Mouse (Mus musculus): ENCODE measurements around the gene Gatad2a. TPM values are rescaled to one million over a fixed set of nuclear protein-coding genes. Genes with fewer than 3 reads are reported as not detected.

Gene Gatad2a
- polyA plus RNA-seq, 1 experiment = 84.5 TPM

DNA sequence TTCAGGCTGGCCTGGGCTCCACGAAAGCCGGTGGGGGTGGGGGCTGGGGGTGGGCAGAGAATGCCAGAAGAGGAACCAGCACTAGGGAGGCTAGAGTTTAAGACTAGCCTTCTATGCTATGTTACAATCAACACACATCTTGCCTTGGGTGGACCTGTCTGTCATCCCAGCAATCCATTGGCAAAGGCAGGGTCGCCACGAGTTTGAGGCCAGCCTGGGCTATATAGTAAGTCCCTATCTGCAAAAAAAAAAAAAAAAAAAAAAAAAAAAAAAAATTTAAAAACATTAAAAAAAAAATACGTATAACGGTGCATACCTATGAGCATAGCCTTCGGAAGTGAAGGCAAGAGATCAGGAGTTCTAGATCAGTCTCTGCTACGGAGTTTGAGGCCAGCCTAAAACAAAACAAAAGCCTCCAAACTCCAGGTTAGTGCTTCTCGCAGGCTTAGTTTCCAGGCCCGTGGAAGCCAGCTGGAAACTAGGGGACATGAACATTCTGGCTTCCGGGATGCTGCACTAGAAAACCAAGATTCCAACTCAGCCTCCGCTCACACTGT lies 95.2 kb downstream of the Gatad2a start:
- WGBS = 5% methylated on average over 12 of the region's 12 CpGs
- Histone ChIP-seq H3K4me1 (replicated peaks; ENCODE audit: control insufficient read depth, insufficient read depth, low read length) (peaks cover 2% of the 10 kb centered on the region), H3K36me3 (ENCODE audit: control insufficient read depth, insufficient read depth, low read length) (no peaks in the 10 kb centered on the region), H3K4me3 (ENCODE audit: control insufficient read depth, insufficient read depth, low read length) (peak overlapping the region; percentile 87), H3K27ac (ENCODE audit: control insufficient read depth, insufficient read depth, low read length) (peak overlapping the region; percentile 45; the same call in 1 of the 2 replicates), H3K27me3 (ENCODE audit: control insufficient read depth, insufficient read depth, low read length) (no peaks in the 10 kb centered on the region)
- TF ChIP-seq POLR2A (IDR thresholded peaks at IDR 0.05; ENCODE audit: control insufficient read depth, extremely low read depth, insufficient read depth, low read length, poor library complexity) (no peak), CTCF (IDR thresholded peaks at IDR 0.05; ENCODE audit: borderline replicate concordance, control insufficient read depth, extremely low read depth, insufficient read depth, low read length, poor library complexity) (no peak)
- DNase-seq = no peak

DNA sequence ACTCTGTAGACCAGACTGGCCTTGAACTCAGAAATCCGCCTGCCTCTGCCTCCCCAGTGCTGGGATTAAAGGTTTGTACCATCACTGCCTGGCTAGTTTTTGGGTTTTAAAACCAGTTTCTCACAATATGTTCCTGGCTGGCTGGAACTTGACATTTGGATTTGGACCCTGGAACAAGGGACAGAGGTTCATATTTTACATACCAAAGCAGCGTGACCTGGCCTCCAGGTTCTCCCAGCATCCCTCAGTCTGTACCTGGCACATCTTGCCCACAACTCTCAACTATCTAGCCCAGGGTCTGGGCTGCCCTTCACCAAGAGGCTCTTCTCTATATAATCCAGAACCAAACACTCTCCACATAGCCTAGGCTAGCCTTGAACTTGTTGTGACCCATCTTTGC lies 96.3 kb downstream of the Gatad2a start:
- H3K27ac ChIP-seq (ENCODE audit: control insufficient read depth, insufficient read depth, low read length) = no peak overlapping the region
- no peak overlapping the region for H3K4me3 ChIP-seq (ENCODE audit: control insufficient read depth, insufficient read depth, low read length)
- WGBS = 100% methylated on average over 2 of the region's 2 CpGs
- peaks cover 2% of the 10 kb centered on the region for H3K4me1 ChIP-seq (replicated peaks; ENCODE audit: control insufficient read depth, insufficient read depth, low read length)
- H3K36me3 ChIP-seq (ENCODE audit: control insufficient read depth, insufficient read depth, low read length) = no peaks in the 10 kb centered on the region
- no peak for DNase-seq
- TF ChIP-seq POLR2A (IDR thresholded peaks at IDR 0.05; ENCODE audit: control insufficient read depth, extremely low read depth, insufficient read depth, low read length, poor library complexity) = no peak
- TF ChIP-seq CTCF (IDR thresholded peaks at IDR 0.05; ENCODE audit: borderline replicate concordance, control insufficient read depth, extremely low read depth, insufficient read depth, low read length, poor library complexity) = no peak
- no peaks in the 10 kb centered on the region for H3K27me3 ChIP-seq (ENCODE audit: control insufficient read depth, insufficient read depth, low read length)

DNA sequence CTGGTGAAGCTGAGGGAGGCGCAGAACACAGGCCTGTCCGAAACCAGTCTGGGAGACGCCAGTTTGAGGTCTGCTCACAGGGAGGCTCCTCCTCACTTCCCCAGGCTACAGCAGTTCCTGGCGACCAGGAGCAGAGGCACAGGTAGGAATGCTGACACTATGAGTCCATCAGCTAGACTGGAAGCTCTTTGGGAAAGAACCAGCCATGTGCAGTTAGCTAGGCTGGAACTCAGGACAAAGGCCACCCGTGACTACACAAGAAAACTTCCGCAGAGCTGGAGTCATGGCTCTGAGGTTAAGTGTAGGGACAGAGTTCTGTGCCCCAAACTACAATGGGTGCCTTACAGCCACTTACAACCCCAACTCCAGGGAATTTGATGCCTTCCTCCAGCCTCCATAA lies 98.3 kb downstream of the Gatad2a start:
- H3K4me1 ChIP-seq (replicated peaks; ENCODE audit: control insufficient read depth, insufficient read depth, low read length) = peaks cover 2% of the 10 kb centered on the region
- DNase-seq = no peak
- TF ChIP-seq POLR2A (IDR thresholded peaks at IDR 0.05; ENCODE audit: control insufficient read depth, extremely low read depth, insufficient read depth, low read length, poor library complexity) (no peak), CTCF (IDR thresholded peaks at IDR 0.05; ENCODE audit: borderline replicate concordance, control insufficient read depth, extremely low read depth, insufficient read depth, low read length, poor library complexity) (no peak)

DNA sequence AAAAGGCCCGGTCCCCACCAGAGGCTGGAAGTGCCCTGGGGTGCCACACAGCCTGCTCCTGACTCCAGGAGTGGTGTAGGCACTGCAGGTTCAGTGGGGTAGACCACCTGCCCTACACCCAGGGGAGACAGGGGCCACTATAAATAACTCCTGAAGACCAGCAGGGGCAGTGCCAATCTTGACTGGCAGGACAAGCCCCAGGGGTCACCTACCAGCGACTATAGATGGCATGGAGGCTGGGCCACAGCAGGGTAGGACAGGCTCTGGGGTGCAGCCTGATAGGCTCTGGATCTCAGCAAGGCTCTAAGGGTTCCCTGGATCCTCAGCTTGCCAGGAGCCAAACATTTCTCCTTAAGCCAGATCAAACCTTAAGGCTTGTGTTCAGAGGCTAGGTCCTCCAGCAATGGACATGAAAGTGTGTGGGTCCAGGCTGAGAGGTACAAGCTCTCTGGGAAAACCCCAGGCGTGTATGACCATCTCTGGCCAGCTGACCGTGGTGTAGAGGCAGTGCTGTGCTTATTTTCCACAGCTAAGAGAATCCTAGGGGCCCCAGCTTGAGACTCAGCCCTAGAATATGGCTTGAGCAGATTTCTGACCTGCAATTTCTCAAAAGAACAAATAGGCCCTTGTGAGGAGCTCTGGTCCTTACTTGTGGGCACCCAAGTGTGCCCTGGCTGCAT lies 100.3 kb downstream of the Gatad2a start:
- peaks cover 2% of the 10 kb centered on the region for H3K4me1 ChIP-seq (replicated peaks; ENCODE audit: control insufficient read depth, insufficient read depth, low read length)
- H3K4me3 ChIP-seq (ENCODE audit: control insufficient read depth, insufficient read depth, low read length) = no peak overlapping the region
- WGBS = 94% methylated on average over 4 of the region's 4 CpGs
- H3K36me3 ChIP-seq (ENCODE audit: control insufficient read depth, insufficient read depth, low read length) = 0 out of 2 replicates have a peak, but pooled peaks cover 3% of the 10 kb centered on the region
- no peak for DNase-seq
- TF ChIP-seq POLR2A (IDR thresholded peaks at IDR 0.05; ENCODE audit: control insufficient read depth, extremely low read depth, insufficient read depth, low read length, poor library complexity) (no peak), CTCF (IDR thresholded peaks at IDR 0.05; ENCODE audit: borderline replicate concordance, control insufficient read depth, extremely low read depth, insufficient read depth, low read length, poor library complexity) (no peak)
- H3K27ac ChIP-seq (ENCODE audit: control insufficient read depth, insufficient read depth, low read length) = no peak overlapping the region
- no peaks in the 10 kb centered on the region for H3K27me3 ChIP-seq (ENCODE audit: control insufficient read depth, insufficient read depth, low read length)

More for the DNA sequence above, 98.3 kb downstream of the Gatad2a start:
- no peak overlapping the region for H3K27ac ChIP-seq (ENCODE audit: control insufficient read depth, insufficient read depth, low read length)
- H3K27me3 ChIP-seq (ENCODE audit: control insufficient read depth, insufficient read depth, low read length) = no peaks in the 10 kb centered on the region
- 91% methylated on average over 6 of the region's 6 CpGs for WGBS
- H3K36me3 ChIP-seq (ENCODE audit: control insufficient read depth, insufficient read depth, low read length) = 0 out of 2 replicates have a peak, but pooled peaks cover 3% of the 10 kb centered on the region
- H3K4me3 ChIP-seq (ENCODE audit: control insufficient read depth, insufficient read depth, low read length) = no peak overlapping the region

DNA sequence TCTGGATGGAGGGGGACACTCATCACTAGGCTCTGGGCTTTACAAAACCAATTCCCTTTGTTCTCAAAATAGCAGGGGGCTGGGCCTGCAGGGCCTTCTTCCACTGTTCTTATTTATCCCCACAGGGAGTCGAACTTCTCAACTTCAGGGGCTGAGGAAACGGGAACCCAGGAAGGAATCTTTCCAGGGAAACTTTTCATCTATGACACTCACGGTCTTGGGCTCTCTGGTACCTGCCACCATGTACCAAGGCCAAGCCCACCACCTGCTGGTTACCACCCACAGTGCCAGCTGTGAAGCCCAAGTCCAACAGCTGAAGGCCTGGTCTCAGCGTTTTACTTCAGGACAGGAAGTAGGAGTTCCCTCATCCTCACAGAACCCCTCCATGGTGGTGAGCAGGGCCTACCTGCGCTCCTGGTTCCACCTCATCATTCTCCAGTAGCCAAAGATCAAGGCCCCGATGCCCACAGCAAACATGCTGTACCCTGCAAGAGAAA lies 101.3 kb downstream of the Gatad2a start:
- DNase-seq = no peak
- TF ChIP-seq CTCF (IDR thresholded peaks at IDR 0.05; ENCODE audit: borderline replicate concordance, control insufficient read depth, extremely low read depth, insufficient read depth, low read length, poor library complexity) (no peak), POLR2A (IDR thresholded peaks at IDR 0.05; ENCODE audit: control insufficient read depth, extremely low read depth, insufficient read depth, low read length, poor library complexity) (no peak)
- WGBS = 87% methylated on average over 6 of the region's 6 CpGs
- Histone ChIP-seq H3K27me3 (ENCODE audit: control insufficient read depth, insufficient read depth, low read length) (no peaks in the 10 kb centered on the region; the same call in 1 of the 2 replicates), H3K27ac (ENCODE audit: control insufficient read depth, insufficient read depth, low read length) (no peak overlapping the region), H3K4me3 (ENCODE audit: control insufficient read depth, insufficient read depth, low read length) (no peak overlapping the region), H3K36me3 (ENCODE audit: control insufficient read depth, insufficient read depth, low read length) (0 out of 2 replicates have a peak, but pooled peaks cover 3% of the 10 kb centered on the region), H3K4me1 (replicated peaks; ENCODE audit: control insufficient read depth, insufficient read depth, low read length) (no peaks in the 10 kb centered on the region)

DNA sequence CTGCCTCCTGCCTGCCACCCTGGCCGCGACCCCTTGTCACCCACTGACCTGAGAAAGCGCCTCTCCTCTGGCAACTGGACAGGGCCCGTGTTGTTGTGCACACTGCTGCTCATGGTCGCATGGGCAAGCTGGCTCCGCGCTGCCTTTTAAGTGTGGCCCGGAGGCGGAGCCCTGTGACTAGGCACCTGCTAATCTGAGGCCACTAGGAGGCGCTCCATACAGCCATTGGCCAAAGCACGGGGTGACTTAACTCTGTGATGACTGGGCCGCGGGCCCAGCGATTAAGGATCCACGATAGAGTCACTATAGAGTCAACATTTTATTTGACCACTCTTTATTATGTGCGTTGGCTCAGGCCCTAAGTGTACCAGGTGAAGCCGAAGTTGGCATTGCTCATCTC lies 102.3 kb downstream of the Gatad2a start:
- Histone ChIP-seq H3K27me3 (ENCODE audit: control insufficient read depth, insufficient read depth, low read length) (no peaks in the 10 kb centered on the region; the same call in 1 of the 2 replicates), H3K36me3 (ENCODE audit: control insufficient read depth, insufficient read depth, low read length) (0 out of 2 replicates have a peak, but pooled peaks cover 3% of the 10 kb centered on the region), H3K4me3 (ENCODE audit: control insufficient read depth, insufficient read depth, low read length) (no peak overlapping the region), H3K27ac (ENCODE audit: control insufficient read depth, insufficient read depth, low read length) (no peak overlapping the region), H3K4me1 (replicated peaks; ENCODE audit: control insufficient read depth, insufficient read depth, low read length) (no peaks in the 10 kb centered on the region)
- DNase-seq = no peak
- TF ChIP-seq POLR2A (IDR thresholded peaks at IDR 0.05; ENCODE audit: control insufficient read depth, extremely low read depth, insufficient read depth, low read length, poor library complexity) = no peak
- TF ChIP-seq CTCF (IDR thresholded peaks at IDR 0.05; ENCODE audit: borderline replicate concordance, control insufficient read depth, extremely low read depth, insufficient read depth, low read length, poor library complexity) = peak; percentile 52; the same call in 1 of the 2 replicates
- WGBS = 90% methylated on average over 17 of the region's 17 CpGs

All from thymus, adult 2 months (tissue).